Mouse (Mus musculus) intestine, embryonic 15.5 days (tissue): ENCODE measurements around the gene Usp4. TPM values are rescaled to one million over a fixed set of nuclear protein-coding genes. Genes with fewer than 3 reads are reported as not detected.

Source experiments
- ATAC-seq: fragments of 200-750 bp; cut with Nextera tagmentation; 2 replicates; pipeline ENCODE4 v1.8.0; 2017; ENCODE audit warnings: moderate TSS enrichment, moderate library complexity
- H3K27ac ChIP-seq: fragments of 300-500 bp; sonication (generic); 2 replicates; pipeline ENCODE4 v1.5.1; 2015; ENCODE audit warnings: mild to moderate bottlenecking, inconsistent platforms
- H3K27me3 ChIP-seq: fragments of 300-500 bp; sonication (generic); replicated peaks from 2 replicates; pipeline ENCODE4 v1.6.1; 2015; ENCODE audit warnings: inconsistent platforms
- H3K36me3 ChIP-seq: fragments of 300-500 bp; sonication (generic); 2 replicates; pipeline ENCODE4 v1.6.1; 2015; ENCODE audit warnings: inconsistent platforms
- H3K4me1 ChIP-seq: fragments of 300-500 bp; sonication (generic); replicated peaks from 2 replicates; pipeline ENCODE4 v1.6.1; 2015; ENCODE audit warnings: inconsistent platforms
- H3K4me2 ChIP-seq: fragments of 300-500 bp; sonication (generic); replicated peaks from 2 replicates; pipeline ENCODE4 v1.6.1; 2015; ENCODE audit warnings: mild to moderate bottlenecking, inconsistent platforms
- H3K4me3 ChIP-seq: fragments of 300-500 bp; sonication (generic); replicated peaks from 2 replicates; pipeline ENCODE4 v1.5.1; 2015; ENCODE audit warnings: inconsistent platforms
- H3K9ac ChIP-seq: fragments of 300-500 bp; sonication (generic); 2 replicates; pipeline ENCODE4 v1.6.1; 2015; ENCODE audit warnings: inconsistent platforms
- H3K9me3 ChIP-seq: fragments of 300-500 bp; sonication (generic); 2 replicates; pipeline ENCODE4 v1.6.1; 2016; ENCODE audit warnings: inconsistent platforms
- WGBS: fragments of 180-500 bp; shearing (Covaris S2); methylation state at CpG from one replicate; pipeline ENCODE4 v1.1.7; 2015; 5-methylcytosine and 5-hydroxymethylcytosine counted together
- polyA plus RNA-seq: library from polyadenylated mRNA; unstranded; fragments of >200 nt; fragmentation: Nextera tagmentation; extraction: Ambion mirVana; gene quantifications from 2 replicates; pipeline ENCODE4 v1.2.1, GENCODE M21; 2015

The Usp4 gene
- polyA plus RNA-seq, 1 experiment from 2014 or later: 82.5 TPM

GRCm38 (mm10) chr9:108343835-108344234 is 3.8 kb upstream of the Usp4 start:
- WGBS: 95% methylated on average over 1 of the region's 1 CpGs
- H3K27ac ChIP-seq: peak overlapping the region; percentile 76

GRCm38 (mm10) chr9:108344471-108344870 is 3.2 kb upstream of the Usp4 start:
- WGBS: 82% methylated on average over 4 of the region's 4 CpGs
- Histone ChIP-seq H3K4me3 (no peak overlapping the region), H3K4me2 (no peak overlapping the region), H3K9me3 (no peaks in the 10 kb centered on the region), H3K27ac (no peak overlapping the region), H3K36me3 (no peaks in the 10 kb centered on the region), H3K4me1 (peaks cover 19% of the 10 kb centered on the region), H3K9ac (no peak overlapping the region), H3K27me3 (no peaks in the 10 kb centered on the region)
- ATAC-seq: no peak

More at GRCm38 (mm10) chr9:108343835-108344234, 3.8 kb upstream of the Usp4 start:
- Histone ChIP-seq H3K9me3 (no peaks in the 10 kb centered on the region), H3K36me3 (no peaks in the 10 kb centered on the region), H3K9ac (no peak overlapping the region), H3K4me3 (no peak overlapping the region), H3K27me3 (no peaks in the 10 kb centered on the region), H3K4me2 (no peak overlapping the region), H3K4me1 (peaks cover 14% of the 10 kb centered on the region)
- no peak for ATAC-seq

- peak overlapping the region; percentile 91 for H3K4me3 ChIP-seq
- peaks cover 12% of the 10 kb centered on the region for H3K36me3 ChIP-seq
- H3K9me3 ChIP-seq: no peaks in the 10 kb centered on the region
- peak overlapping the region; percentile 67 for H3K4me2 ChIP-seq
- H3K27me3 ChIP-seq: no peaks in the 10 kb centered on the region
- H3K27ac ChIP-seq: peak overlapping the region; percentile 90
- peaks cover 11% of the 10 kb centered on the region for H3K4me1 ChIP-seq
- 5% methylated on average over 11 of the region's 11 CpGs for WGBS
- ATAC-seq: no peak
- peak overlapping the region; percentile 82 for H3K9ac ChIP-seq
These were observed 629 bp upstream of the Usp4 start for GRCm38 (mm10) chr9:108347024-108347423.

- peaks cover 23% of the 10 kb centered on the region for H3K36me3 ChIP-seq
- H3K9ac ChIP-seq: peak overlapping the region; percentile 82
- no peaks in the 10 kb centered on the region for H3K27me3 ChIP-seq
- peak overlapping the region; percentile 67 for H3K4me2 ChIP-seq
- H3K4me3 ChIP-seq: peak overlapping the region; percentile 91
- WGBS: 3% methylated on average over 14 of the region's 14 CpGs
- H3K27ac ChIP-seq: no peak overlapping the region
- H3K9me3 ChIP-seq: no peaks in the 10 kb centered on the region
- ATAC-seq: no peak
- H3K4me1 ChIP-seq: peaks cover 11% of the 10 kb centered on the region
These were observed 632 bp downstream of the Usp4 start for GRCm38 (mm10) chr9:108348290-108348680.

GRCm38 (mm10) chr9:108349727-108350126 is 2.1 kb downstream of the Usp4 start:
- WGBS: 94% methylated on average over 4 of the region's 4 CpGs
- no peak for ATAC-seq
- peaks cover 9% of the 10 kb centered on the region for H3K4me1 ChIP-seq
- H3K27me3 ChIP-seq: no peaks in the 10 kb centered on the region
- H3K9me3 ChIP-seq: no peaks in the 10 kb centered on the region
- H3K36me3 ChIP-seq: peaks cover 25% of the 10 kb centered on the region
- no peak overlapping the region for H3K9ac ChIP-seq
- no peak overlapping the region for H3K27ac ChIP-seq
- no peak overlapping the region for H3K4me3 ChIP-seq
- no peak overlapping the region for H3K4me2 ChIP-seq

- 68% methylated on average over 9 of the region's 9 CpGs for whole genome bisulfite sequencing
- H3K27ac ChIP-seq: peak overlapping the region; percentile 3; the same call in 1 of the 2 replicates
- ATAC-seq: peak; percentile 84
These were observed 30.6 kb downstream of the Usp4 start for GRCm38 (mm10) chr9:108378234-108378633.

GRCm38 (mm10) chr9:108378736-108379135 is 31.1 kb downstream of the Usp4 start:
- peak overlapping the region; percentile 3; the same call in 1 of the 2 replicates for H3K27ac ChIP-seq
- peaks cover 43% of the 10 kb centered on the region for H3K36me3 ChIP-seq
- ATAC-seq: peak; percentile 73

More at GRCm38 (mm10) chr9:108378234-108378633, 30.6 kb downstream of the Usp4 start:
- H3K9ac ChIP-seq: no peak overlapping the region
- no peaks in the 10 kb centered on the region for H3K4me1 ChIP-seq
- no peak overlapping the region for H3K4me3 ChIP-seq
- no peaks in the 10 kb centered on the region for H3K9me3 ChIP-seq
- no peak overlapping the region for H3K4me2 ChIP-seq
- peaks cover 48% of the 10 kb centered on the region for H3K36me3 ChIP-seq
- no peaks in the 10 kb centered on the region for H3K27me3 ChIP-seq

DNA sequence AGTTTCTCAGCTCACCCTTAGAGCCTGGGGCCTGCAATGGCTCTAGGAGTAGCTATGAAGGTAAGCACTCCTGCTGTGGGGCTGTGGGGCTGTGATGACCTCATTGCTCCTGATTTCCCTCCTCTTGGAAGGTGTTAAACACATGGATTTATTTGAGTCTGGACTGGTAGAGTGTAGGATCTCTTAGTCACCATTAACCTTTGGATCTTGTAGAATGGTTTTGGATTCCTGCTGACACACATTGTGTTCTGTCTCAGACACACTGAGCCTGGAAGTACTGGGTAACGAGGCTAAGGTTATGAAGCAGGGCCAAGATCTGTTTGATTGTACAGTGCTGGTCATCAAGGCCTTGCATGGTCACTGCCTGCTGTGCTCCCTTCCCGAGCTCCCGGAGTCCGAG is 31.6 kb downstream of the Usp4 start:
- 75% methylated on average over 4 of the region's 4 CpGs for WGBS
- H3K27me3 ChIP-seq: no peaks in the 10 kb centered on the region
- H3K4me1 ChIP-seq: no peaks in the 10 kb centered on the region
- H3K4me3 ChIP-seq: no peak overlapping the region
- H3K4me2 ChIP-seq: no peak overlapping the region
- no peak overlapping the region; the same call in 1 of the 2 replicates for H3K27ac ChIP-seq
- peak; percentile 47 for ATAC-seq
- no peaks in the 10 kb centered on the region for H3K9me3 ChIP-seq
- peaks cover 43% of the 10 kb centered on the region for H3K36me3 ChIP-seq
- no peak overlapping the region for H3K9ac ChIP-seq

More at GRCm38 (mm10) chr9:108378736-108379135, 31.1 kb downstream of the Usp4 start:
- Histone ChIP-seq H3K4me3 (no peak overlapping the region), H3K4me1 (no peaks in the 10 kb centered on the region), H3K9ac (no peak overlapping the region), H3K9me3 (no peaks in the 10 kb centered on the region), H3K4me2 (no peak overlapping the region), H3K27me3 (no peaks in the 10 kb centered on the region)
- 78% methylated on average over 5 of the region's 5 CpGs for whole genome bisulfite sequencing

DNA sequence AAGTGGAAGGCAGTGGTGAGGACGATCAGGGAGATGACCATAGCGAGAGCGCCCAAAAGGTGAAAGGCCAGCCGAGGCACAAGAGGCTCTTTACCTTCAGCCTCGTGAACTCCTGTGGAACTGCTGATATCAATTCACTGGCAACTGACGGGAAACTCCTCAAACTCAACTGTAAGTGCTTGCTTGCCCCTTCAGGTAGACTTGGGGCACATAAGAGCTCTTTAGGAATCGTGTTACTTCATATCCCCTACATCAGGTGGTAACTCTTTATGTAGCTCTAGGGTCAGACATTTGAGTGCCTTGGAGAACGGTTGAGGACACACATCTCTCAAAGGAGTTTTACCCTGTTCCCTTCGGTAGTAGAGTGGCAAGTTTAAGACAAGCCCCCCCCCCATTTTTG is 33.7 kb downstream of the Usp4 start:
- whole genome bisulfite sequencing: 94% methylated on average over 9 of the region's 9 CpGs
- no peaks in the 10 kb centered on the region for H3K27me3 ChIP-seq
- H3K4me3 ChIP-seq: no peak overlapping the region
- no peak overlapping the region for H3K27ac ChIP-seq
- no peak for ATAC-seq
- H3K36me3 ChIP-seq: peaks cover 34% of the 10 kb centered on the region
- H3K4me1 ChIP-seq: no peaks in the 10 kb centered on the region
- H3K9me3 ChIP-seq: no peaks in the 10 kb centered on the region
- H3K9ac ChIP-seq: no peak overlapping the region
- H3K4me2 ChIP-seq: no peak overlapping the region

- no peak overlapping the region for H3K4me3 ChIP-seq
- peaks cover 41% of the 10 kb centered on the region for H3K36me3 ChIP-seq
- WGBS: 60% methylated on average over 7 of the region's 7 CpGs
- H3K27me3 ChIP-seq: no peaks in the 10 kb centered on the region
- H3K4me2 ChIP-seq: no peak overlapping the region
- H3K9me3 ChIP-seq: no peaks in the 10 kb centered on the region
- no peak overlapping the region for H3K9ac ChIP-seq
- no peaks in the 10 kb centered on the region for H3K4me1 ChIP-seq
- peak; percentile 50; the same call in 1 of the 2 replicates for ATAC-seq
- no peak overlapping the region for H3K27ac ChIP-seq
These were observed 37.4 kb downstream of the Usp4 start for GRCm38 (mm10) chr9:108385006-108385405.

GRCm38 (mm10) chr9:108386816-108387215 is 39.2 kb downstream of the Usp4 start:
- ATAC-seq: no peak
- WGBS: 85% methylated on average over 4 of the region's 4 CpGs
- Histone ChIP-seq H3K9ac (no peak overlapping the region), H3K27me3 (no peaks in the 10 kb centered on the region), H3K4me2 (no peak overlapping the region), H3K36me3 (peaks cover 40% of the 10 kb centered on the region), H3K4me1 (no peaks in the 10 kb centered on the region), H3K27ac (no peak overlapping the region), H3K9me3 (no peaks in the 10 kb centered on the region), H3K4me3 (no peak overlapping the region)

- WGBS: 85% methylated on average over 10 of the region's 10 CpGs
These were observed 40.9 kb downstream of the Usp4 start for GRCm38 (mm10) chr9:108388601-108389000.

DNA sequence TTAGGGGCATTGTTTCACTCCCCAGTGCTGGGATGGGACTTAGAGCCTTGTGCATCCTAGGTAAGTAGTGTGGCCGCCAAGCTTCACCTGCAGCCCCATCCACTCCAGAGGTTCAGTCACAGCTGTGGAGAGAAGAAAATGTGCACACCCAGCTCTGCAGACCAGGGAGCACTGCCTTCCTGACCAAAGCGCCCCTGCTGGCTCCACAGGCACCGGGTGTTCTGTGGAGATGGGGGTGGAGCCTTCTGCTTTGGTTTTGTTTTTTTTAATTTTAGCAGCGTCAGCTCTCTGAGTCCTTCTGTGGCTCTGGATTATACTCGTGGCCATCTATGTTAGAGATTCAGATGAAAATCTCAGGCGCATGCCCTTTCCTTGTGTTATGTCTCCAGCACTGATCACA is 41.6 kb downstream of the Usp4 start:
- no peak for ATAC-seq
- no peak overlapping the region for H3K27ac ChIP-seq
- peaks cover 47% of the 10 kb centered on the region for H3K36me3 ChIP-seq
- H3K4me3 ChIP-seq: no peak overlapping the region
- no peaks in the 10 kb centered on the region for H3K27me3 ChIP-seq
- WGBS: 79% methylated on average over 6 of the region's 6 CpGs
- no peak overlapping the region for H3K4me2 ChIP-seq
- no peaks in the 10 kb centered on the region for H3K9me3 ChIP-seq
- H3K9ac ChIP-seq: no peak overlapping the region
- H3K4me1 ChIP-seq: no peaks in the 10 kb centered on the region

More at GRCm38 (mm10) chr9:108388601-108389000, 40.9 kb downstream of the Usp4 start:
- H3K9ac ChIP-seq: no peak overlapping the region
- no peaks in the 10 kb centered on the region for H3K4me1 ChIP-seq
- peaks cover 50% of the 10 kb centered on the region for H3K36me3 ChIP-seq
- H3K4me3 ChIP-seq: no peak overlapping the region
- no peak overlapping the region for H3K4me2 ChIP-seq
- ATAC-seq: no peak
- H3K9me3 ChIP-seq: no peaks in the 10 kb centered on the region
- no peak overlapping the region for H3K27ac ChIP-seq
- no peaks in the 10 kb centered on the region for H3K27me3 ChIP-seq
